Mouse (Mus musculus) right cerebral cortex, postnatal 10 days (tissue): ENCODE data around the gene Evc.

Source experiments
- DNase-seq, 2 experiments: peaks; one replicate each; pipeline ENCODE4 v3.0.0; 2021; ENCODE audit warnings: low spot score in 2 of 2

Gene Evc

DNA sequence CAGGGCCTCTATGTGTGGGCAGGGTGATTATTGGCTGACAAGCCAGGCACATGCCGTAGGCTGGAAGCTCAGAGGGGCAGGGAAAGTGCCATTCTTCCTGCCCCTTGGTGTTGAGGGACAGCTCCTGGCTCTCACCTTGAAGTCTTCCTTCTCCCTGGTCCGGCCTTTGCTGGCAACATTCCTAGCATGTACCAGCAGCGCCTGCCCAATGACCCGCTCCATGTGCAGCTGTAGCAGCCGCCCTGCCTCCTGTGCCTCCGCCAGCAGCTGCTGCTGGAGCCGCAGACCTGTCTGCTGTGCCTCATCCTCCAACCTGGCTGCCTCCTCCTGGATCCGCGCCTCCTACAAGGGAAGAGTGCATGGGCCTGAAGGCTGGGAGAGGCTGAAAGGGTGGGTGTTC, 26.7 kb downstream of the Evc start:
- no peak for DNase-seq

DNA sequence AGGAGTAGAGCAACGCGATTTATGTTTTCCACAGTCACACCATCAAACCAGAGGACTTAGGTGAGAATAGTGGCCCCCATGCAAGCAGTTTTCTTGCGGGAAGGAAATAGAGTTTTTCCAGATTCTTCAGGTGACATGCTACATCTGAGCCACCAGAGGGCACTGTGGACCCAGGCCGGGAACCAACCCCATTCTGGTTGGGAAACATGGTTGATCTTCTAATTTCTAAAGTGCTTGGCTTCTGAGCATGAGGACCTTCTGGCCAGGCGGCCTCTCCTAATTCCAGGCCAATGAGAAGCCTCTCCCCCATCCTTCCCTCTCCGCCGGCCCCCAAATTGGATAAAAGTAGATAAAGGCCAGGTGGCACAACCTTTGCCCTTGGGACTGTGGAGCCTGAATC, 38.3 kb downstream of the Evc start:
- DNase-seq: peak in 1 of 2 experiments; percentile 54

DNA sequence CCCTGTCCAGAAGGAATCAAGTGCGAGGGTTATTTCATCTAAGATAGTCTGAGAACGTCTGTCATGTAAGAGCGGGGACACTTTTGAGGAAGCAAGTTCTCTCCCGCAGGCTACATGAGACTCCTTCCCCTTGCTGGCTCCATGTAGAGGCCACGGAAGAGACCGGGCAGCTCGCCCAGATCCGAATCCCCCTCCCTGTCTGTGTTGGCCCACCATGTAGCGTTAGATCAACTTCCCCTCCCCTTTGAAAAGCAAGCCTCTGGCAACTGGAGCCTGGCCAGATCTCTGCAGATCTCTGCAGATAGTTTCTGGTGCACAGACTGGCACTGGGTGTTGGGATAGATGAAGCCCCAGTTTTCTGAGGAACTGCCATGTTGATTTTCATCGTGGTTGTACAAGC, 40.0 kb downstream of the Evc start:
- DNase-seq: peak; percentile 57 to 66

DNA sequence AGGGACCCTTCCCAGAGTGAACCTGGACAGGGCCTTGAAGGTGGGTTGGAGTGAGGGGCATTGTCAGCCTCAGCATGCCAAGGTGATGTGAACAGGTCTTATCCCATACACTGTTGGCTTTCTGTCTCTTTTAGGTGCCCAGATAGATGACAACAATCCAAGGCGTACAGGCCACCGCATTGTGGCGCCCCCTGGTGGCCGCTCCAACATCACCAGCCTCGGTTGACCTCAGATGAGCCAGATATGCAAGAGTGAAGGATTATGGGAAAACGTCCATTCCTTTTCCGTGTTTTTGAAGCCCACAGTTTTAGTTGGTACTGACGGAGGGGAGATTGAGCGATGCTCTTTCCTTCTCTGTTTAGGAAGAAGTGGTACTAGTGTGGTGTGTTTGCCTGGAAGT, 45.7 kb downstream of the Evc start:
- peak in 1 of 2 experiments; percentile 40 for DNase-seq

DNA sequence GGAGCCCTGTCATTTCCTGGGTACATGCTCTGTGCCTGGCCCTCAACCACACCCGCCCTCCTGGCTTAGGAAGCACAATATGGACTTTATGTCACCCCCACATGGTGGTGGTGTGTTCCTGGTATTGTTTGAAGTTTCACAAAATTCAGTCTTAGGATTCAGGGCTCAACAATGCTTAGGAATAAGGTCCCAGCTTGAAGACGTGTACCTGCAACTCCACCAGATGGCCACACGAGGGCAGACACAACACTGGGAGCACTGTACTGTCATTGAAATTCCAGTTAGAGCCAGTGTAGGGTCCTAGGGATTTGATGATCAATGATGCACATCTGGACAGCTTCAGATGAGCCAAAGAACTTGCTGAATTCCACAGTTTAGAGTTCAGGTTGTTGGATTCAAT, 47.5 kb downstream of the Evc start:
- peak; percentile 75 to 80 for DNase-seq

GRCm38 (mm10) chr5:37288374-37288773, 48.3 kb downstream of the Evc start:
- DNase-seq: peak; percentile 63 to 64

DNA sequence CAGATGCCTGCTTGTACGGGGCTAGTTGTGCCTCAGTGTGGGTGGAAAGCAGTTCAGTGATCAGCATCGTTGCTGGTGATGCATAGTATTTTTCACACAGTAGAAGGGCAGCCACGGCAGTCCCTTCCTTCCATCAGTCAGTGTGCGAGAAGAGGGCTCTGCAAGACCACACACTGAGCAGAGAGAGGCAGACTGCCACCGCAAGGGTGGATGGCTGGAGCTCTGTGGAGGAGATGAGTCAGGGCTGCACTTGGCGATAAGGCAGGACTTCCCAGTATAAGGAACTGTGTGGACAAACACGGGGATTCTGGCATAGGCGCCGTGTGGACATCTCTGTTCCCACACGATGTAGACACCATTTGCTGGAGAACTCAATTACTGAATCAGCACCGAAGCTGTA, 55.7 kb downstream of the Evc start:
- no peak for DNase-seq

GRCm38 (mm10) chr5:37263816-37264215, 72.9 kb downstream of the Evc start:
- DNase-seq: no peak

GRCm38 (mm10) chr5:37261734-37262133, 75.0 kb downstream of the Evc start:
- DNase-seq: peak; percentile 53 to 58

- no peak for DNase-seq
These were observed 79.5 kb downstream of the Evc start for GRCm38 (mm10) chr5:37257243-37257642.

GRCm38 (mm10) chr5:37256823-37257222, 79.9 kb downstream of the Evc start:
- peak in 1 of 2 experiments; percentile 70 for DNase-seq

GRCm38 (mm10) chr5:37254523-37254922, 82.2 kb downstream of the Evc start:
- no peak for DNase-seq

- DNase-seq: no peak
These were observed 84.4 kb downstream of the Evc start for GRCm38 (mm10) chr5:37252101-37252804.

GRCm38 (mm10) chr5:37251596-37251995, 85.1 kb downstream of the Evc start:
- DNase-seq: no peak

- DNase-seq: no peak
These were observed 87.8 kb downstream of the Evc start for GRCm38 (mm10) chr5:37248870-37249269.

DNA sequence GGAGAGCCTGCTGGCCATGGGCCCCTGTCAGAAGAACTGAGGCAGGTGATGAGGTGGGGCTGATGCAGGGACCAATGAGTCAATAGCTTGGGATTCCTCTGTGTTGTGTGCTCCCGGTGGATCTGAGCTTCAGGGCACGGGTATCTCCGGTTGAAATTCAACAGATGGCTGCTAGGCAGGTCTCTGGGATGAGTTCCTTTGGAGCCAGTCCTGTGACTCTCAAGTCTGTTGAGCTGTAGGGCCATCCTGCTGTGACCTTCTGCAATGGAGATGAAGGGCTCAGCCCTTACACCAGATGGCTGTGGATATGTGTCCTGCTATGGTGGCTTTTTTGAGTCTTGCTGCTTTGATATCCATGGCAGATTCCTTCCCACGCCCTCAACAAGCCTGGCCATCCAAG, 89.2 kb downstream of the Evc start:
- no peak for DNase-seq

- DNase-seq: peak; percentile 71 to 77
These were observed 90.4 kb downstream of the Evc start for GRCm38 (mm10) chr5:37246138-37246910.

GRCm38 (mm10) chr5:37245651-37246050, 91.0 kb downstream of the Evc start:
- peak; percentile 92 to 93 for DNase-seq

DNA sequence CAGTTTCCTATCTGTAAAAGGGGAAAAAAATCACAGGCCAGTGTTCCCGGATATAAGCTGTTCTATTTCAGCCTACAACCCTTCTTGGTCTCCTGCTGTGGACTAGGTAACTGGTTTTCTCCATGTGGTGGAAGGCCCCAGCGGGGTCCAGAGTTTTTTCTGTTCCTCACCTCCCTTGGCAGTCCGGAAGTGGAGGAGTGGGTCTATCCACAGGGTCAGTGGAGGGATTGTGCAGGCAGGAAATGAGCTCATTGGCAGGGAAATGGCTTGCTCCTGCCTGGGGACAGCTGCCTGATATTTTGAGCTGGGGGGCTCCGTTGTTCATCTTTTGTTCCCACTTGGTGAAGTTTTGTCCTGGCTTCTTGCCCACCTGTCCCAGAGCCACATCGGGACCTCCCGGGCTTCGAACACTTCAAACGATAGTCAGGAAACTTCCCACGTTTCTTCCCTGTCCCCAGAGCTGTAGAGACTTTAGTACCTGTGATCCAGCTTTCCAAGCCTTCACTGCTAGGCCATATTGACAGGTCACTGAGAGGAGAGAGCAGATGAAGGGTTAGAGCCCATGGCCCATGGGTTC, 91.9 kb downstream of the Evc start:
- peak; percentile 49 to 64 for DNase-seq

DNA sequence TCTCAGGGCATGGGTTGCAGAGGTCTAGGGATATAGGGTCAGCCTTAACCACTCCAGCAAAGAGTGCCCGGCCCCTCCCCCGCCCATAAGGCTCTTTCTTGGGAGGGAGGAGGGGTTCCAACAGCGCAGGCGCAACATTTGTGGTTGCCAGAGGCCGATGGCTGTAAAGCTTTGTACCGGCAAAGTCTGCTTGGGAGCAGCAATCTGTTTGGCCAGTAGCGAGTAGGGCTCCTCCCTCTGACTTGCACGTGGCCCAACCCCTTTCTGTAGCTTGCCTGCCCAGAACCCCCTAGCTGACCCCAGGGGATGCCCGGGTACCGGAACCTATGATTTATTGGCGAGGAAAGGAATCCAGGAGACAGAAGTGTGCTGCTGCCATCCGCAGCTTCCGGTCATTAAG, 92.5 kb downstream of the Evc start:
- DNase-seq: peak; percentile 88 to 91

GRCm38 (mm10) chr5:37243169-37243886, 93.4 kb downstream of the Evc start:
- peak; percentile 59 to 68 for DNase-seq
